Mouse (Mus musculus) megakaryocyte, embryonic 14.5 days (primary cell): Measurements from ENCODE around the gene Stk19. TPM values are rescaled to one million over a fixed set of nuclear protein-coding genes. Genes with fewer than 3 reads are reported as not detected.

Experiments
- H3K27me3 ChIP-seq: replicated peaks from 2 replicates; pipeline ENCODE3; 2012; ENCODE audit warnings: inconsistent platforms
- H3K36me3 ChIP-seq: replicated peaks from 2 replicates; pipeline ENCODE3; 2012; ENCODE audit warnings: low read length, inconsistent platforms, mixed read lengths
- H3K4me1 ChIP-seq: 2 replicates; pipeline ENCODE4 v1.6.1; 2012; ENCODE audit warnings: inconsistent platforms
- H3K4me3 ChIP-seq: replicated peaks from 2 replicates; pipeline ENCODE3; 2012; ENCODE audit warnings: moderate library complexity, mild to moderate bottlenecking, inconsistent platforms
- H3K9me3 ChIP-seq: 2 replicates; pipeline ENCODE4 v1.6.1; 2012; ENCODE audit warnings: inconsistent platforms
- FLI1 ChIP-seq: IDR thresholded peaks from 2 replicates; pipeline ENCODE4 v1.6.1; 2012; ENCODE audit warnings: low read length, inconsistent platforms, mixed read lengths
- GATA1 ChIP-seq: IDR thresholded peaks from 3 replicates; pipeline ENCODE4 v1.6.1; 2012; ENCODE audit warnings: mixed read lengths, low read length, inconsistent platforms, borderline replicate concordance
- polyA plus RNA-seq: library from polyadenylated mRNA; stranded (reverse); fragments of >175 nt; gene quantifications from 2 replicates; pipeline ENCODE4 v1.2.3, GENCODE M21; 2012; ENCODE audit warnings: low replicate concordance; ENCODE audit not compliant: insufficient read depth

The Stk19 gene
- polyA plus RNA-seq, 1 experiment = 44.3 TPM

- H3K36me3 ChIP-seq = peaks cover 15% of the 10 kb centered on the region
- H3K4me1 ChIP-seq = peaks cover 39% of the 10 kb centered on the region
- TF ChIP-seq GATA1 (no peak), FLI1 (no peak)
- no peaks in the 10 kb centered on the region for H3K9me3 ChIP-seq
- H3K4me3 ChIP-seq = no peak overlapping the region
- H3K27me3 ChIP-seq = peaks cover 51% of the 10 kb centered on the region
Observed at GRCm38 (mm10) chr17:34861704-34862415, 25.1 kb upstream of the Stk19 start.

GRCm38 (mm10) chr17:34860514-34860913, 23.8 kb upstream of the Stk19 start:
- TF ChIP-seq FLI1 (no peak), GATA1 (no peak)
- H3K9me3 ChIP-seq = no peaks in the 10 kb centered on the region
- H3K4me3 ChIP-seq = no peak overlapping the region
- peaks cover 29% of the 10 kb centered on the region for H3K36me3 ChIP-seq
- H3K4me1 ChIP-seq = peaks cover 39% of the 10 kb centered on the region
- peaks cover 48% of the 10 kb centered on the region for H3K27me3 ChIP-seq

GRCm38 (mm10) chr17:34858670-34859069, 21.9 kb upstream of the Stk19 start:
- Histone ChIP-seq H3K9me3 (no peaks in the 10 kb centered on the region), H3K36me3 (peaks cover 47% of the 10 kb centered on the region), H3K27me3 (peaks cover 35% of the 10 kb centered on the region), H3K4me3 (no peak overlapping the region), H3K4me1 (peaks cover 30% of the 10 kb centered on the region)
- TF ChIP-seq GATA1 (no peak), FLI1 (no peak)

GRCm38 (mm10) chr17:34855825-34856224, 19.1 kb upstream of the Stk19 start:
- peaks cover 66% of the 10 kb centered on the region for H3K36me3 ChIP-seq
- peaks cover 46% of the 10 kb centered on the region for H3K4me1 ChIP-seq
- peaks cover 7% of the 10 kb centered on the region for H3K27me3 ChIP-seq
- no peaks in the 10 kb centered on the region for H3K9me3 ChIP-seq
- H3K4me3 ChIP-seq = no peak overlapping the region
- TF ChIP-seq GATA1 = no peak; the same call in 2 of the 3 replicates
- TF ChIP-seq FLI1 = no peak

- TF ChIP-seq GATA1 (no peak), FLI1 (no peak)
Observed at GRCm38 (mm10) chr17:34854761-34855160, 18.0 kb upstream of the Stk19 start.

GRCm38 (mm10) chr17:34853511-34853910, 16.8 kb upstream of the Stk19 start:
- H3K4me1 ChIP-seq = peaks cover 40% of the 10 kb centered on the region
- H3K36me3 ChIP-seq = peaks cover 69% of the 10 kb centered on the region
- H3K4me3 ChIP-seq = no peak overlapping the region
- no peaks in the 10 kb centered on the region for H3K9me3 ChIP-seq
- TF ChIP-seq GATA1 (no peak), FLI1 (no peak)
- no peaks in the 10 kb centered on the region for H3K27me3 ChIP-seq

More at GRCm38 (mm10) chr17:34854761-34855160, 18.0 kb upstream of the Stk19 start:
- Histone ChIP-seq H3K27me3 (no peaks in the 10 kb centered on the region), H3K4me1 (peaks cover 41% of the 10 kb centered on the region), H3K36me3 (peaks cover 66% of the 10 kb centered on the region), H3K4me3 (no peak overlapping the region), H3K9me3 (no peaks in the 10 kb centered on the region)

- no peak for TF ChIP-seq FLI1
- TF ChIP-seq GATA1 = no peak
- Histone ChIP-seq H3K27me3 (no peaks in the 10 kb centered on the region), H3K4me3 (peak overlapping the region; percentile 94), H3K36me3 (peaks cover 68% of the 10 kb centered on the region), H3K4me1 (peaks cover 33% of the 10 kb centered on the region), H3K9me3 (no peaks in the 10 kb centered on the region)
Observed at GRCm38 (mm10) chr17:34850517-34851125, 13.9 kb upstream of the Stk19 start.

GRCm38 (mm10) chr17:34849722-34850516, 13.2 kb upstream of the Stk19 start, which contains the start of the genes Skiv2l and Nelfe:
Gene Skiv2l, minus strand, starts transcription at chr17:34850210.
Gene Nelfe, plus strand, starts transcription at chr17:34850391.
- Histone ChIP-seq H3K36me3 (peaks cover 69% of the 10 kb centered on the region), H3K9me3 (no peaks in the 10 kb centered on the region)

GRCm38 (mm10) chr17:34847615-34848014, 10.9 kb upstream of the Stk19 start:
- Histone ChIP-seq H3K27me3 (no peaks in the 10 kb centered on the region), H3K4me1 (peaks cover 33% of the 10 kb centered on the region), H3K4me3 (no peak overlapping the region), H3K36me3 (peaks cover 70% of the 10 kb centered on the region), H3K9me3 (no peaks in the 10 kb centered on the region)
- no peak for TF ChIP-seq FLI1
- no peak for TF ChIP-seq GATA1

More at GRCm38 (mm10) chr17:34849722-34850516, 13.2 kb upstream of the Stk19 start, which contains the start of the genes Skiv2l and Nelfe:
- no peaks in the 10 kb centered on the region for H3K27me3 ChIP-seq
- H3K4me3 ChIP-seq = peak within 1 kb of the TSS; percentile 94
- H3K4me1 ChIP-seq = peaks cover 33% of the 10 kb centered on the region
- TF ChIP-seq GATA1 = no peak
- no peak for TF ChIP-seq FLI1

- no peak for TF ChIP-seq GATA1
- no peaks in the 10 kb centered on the region for H3K9me3 ChIP-seq
- no peaks in the 10 kb centered on the region for H3K27me3 ChIP-seq
- peaks cover 70% of the 10 kb centered on the region for H3K36me3 ChIP-seq
- H3K4me3 ChIP-seq = no peak overlapping the region
- H3K4me1 ChIP-seq = peaks cover 31% of the 10 kb centered on the region
Observed at GRCm38 (mm10) chr17:34847192-34847591, 10.4 kb upstream of the Stk19 start.
